Mouse (Mus musculus) forebrain, postnatal 0 days (tissue): ENCODE results near the gene Ak6. TPM values are rescaled to one million over a fixed set of nuclear protein-coding genes. Genes with fewer than 3 reads are reported as not detected.
A peak's percentile ranks its signal among the peaks of the same experiment; 100 is the strongest.

Experiments
- ATAC-seq: fragments of 200-750 bp; cut with Nextera tagmentation; 2 replicates; pipeline ENCODE4 v1.8.0; 2017; ENCODE audit warnings: mild to moderate bottlenecking, moderate library complexity
- DNase-seq: peaks from one replicate; pipeline ENCODE4 v3.0.0-alpha.2; 2015
- H3K27ac ChIP-seq: fragments of 300-500 bp; sonication (generic); 2 replicates; pipeline ENCODE4 v1.5.1; 2014; ENCODE audit warnings: low read depth, mild to moderate bottlenecking, antibody characterized with exemption, low read length, moderate library complexity, mixed read lengths
- H3K27me3 ChIP-seq: fragments of 300-500 bp; sonication (generic); 2 replicates; pipeline ENCODE4 v1.6.1; 2014; ENCODE audit warnings: mild to moderate bottlenecking, low read length, mixed read lengths; ENCODE audit not compliant: insufficient read depth
- H3K36me3 ChIP-seq: fragments of 300-500 bp; sonication (generic); 2 replicates; pipeline ENCODE4 v1.6.1; 2014; ENCODE audit warnings: mild to moderate bottlenecking, moderate library complexity; ENCODE audit not compliant: insufficient read depth
- H3K4me1 ChIP-seq: fragments of 300-500 bp; sonication (generic); 2 replicates; pipeline ENCODE4 v1.6.1; 2014; ENCODE audit warnings: antibody characterized with exemption; ENCODE audit not compliant: insufficient read depth
- H3K4me2 ChIP-seq: fragments of 300-500 bp; sonication (generic); 2 replicates; pipeline ENCODE4 v1.6.1; 2014; ENCODE audit warnings: low read depth, mild to moderate bottlenecking, moderate library complexity
- H3K4me3 ChIP-seq: fragments of 300-500 bp; sonication (generic); 2 replicates; pipeline ENCODE4 v1.5.1; 2014; ENCODE audit warnings: low read depth, low read length, mixed read lengths
- H3K9ac ChIP-seq: fragments of 300-500 bp; sonication (generic); 2 replicates; pipeline ENCODE4 v1.6.1; 2014; ENCODE audit warnings: mild to moderate bottlenecking
- H3K9me3 ChIP-seq: fragments of 300-500 bp; sonication (generic); 2 replicates; pipeline ENCODE4 v1.6.1; 2016; ENCODE audit warnings: low read length
- CTCF ChIP-seq: sonication (generic); IDR thresholded peaks from 2 replicates; pipeline ENCODE4 v1.5.1; 2016; ENCODE audit warnings: antibody characterized with exemption, control low read depth, low read depth
- WGBS: fragments of 180-500 bp; shearing (Covaris S2); extraction: QIAGEN DNeasy Blood & Tissue Kit; methylation state at CpG from one replicate; pipeline ENCODE4 v1.1.7; 2014; 5-methylcytosine and 5-hydroxymethylcytosine counted together
- polyA plus RNA-seq: library from polyadenylated mRNA; unstranded; fragments of >200 nt; fragmentation: Nextera tagmentation; extraction: Ambion mirVana; gene quantifications from 2 replicates; pipeline ENCODE4 v1.2.1, GENCODE M21; 2015
- total RNA-seq: library from RNA; depleted of rRNA; stranded (reverse); fragments of >200 nt; gene quantifications from 2 replicates; pipeline ENCODE4 v1.2.3, GENCODE M21; 2014

Ak6 gene
- total and polyA plus RNA-seq, 2 experiments from 2014 or later: 162 to 401 TPM

DNA sequence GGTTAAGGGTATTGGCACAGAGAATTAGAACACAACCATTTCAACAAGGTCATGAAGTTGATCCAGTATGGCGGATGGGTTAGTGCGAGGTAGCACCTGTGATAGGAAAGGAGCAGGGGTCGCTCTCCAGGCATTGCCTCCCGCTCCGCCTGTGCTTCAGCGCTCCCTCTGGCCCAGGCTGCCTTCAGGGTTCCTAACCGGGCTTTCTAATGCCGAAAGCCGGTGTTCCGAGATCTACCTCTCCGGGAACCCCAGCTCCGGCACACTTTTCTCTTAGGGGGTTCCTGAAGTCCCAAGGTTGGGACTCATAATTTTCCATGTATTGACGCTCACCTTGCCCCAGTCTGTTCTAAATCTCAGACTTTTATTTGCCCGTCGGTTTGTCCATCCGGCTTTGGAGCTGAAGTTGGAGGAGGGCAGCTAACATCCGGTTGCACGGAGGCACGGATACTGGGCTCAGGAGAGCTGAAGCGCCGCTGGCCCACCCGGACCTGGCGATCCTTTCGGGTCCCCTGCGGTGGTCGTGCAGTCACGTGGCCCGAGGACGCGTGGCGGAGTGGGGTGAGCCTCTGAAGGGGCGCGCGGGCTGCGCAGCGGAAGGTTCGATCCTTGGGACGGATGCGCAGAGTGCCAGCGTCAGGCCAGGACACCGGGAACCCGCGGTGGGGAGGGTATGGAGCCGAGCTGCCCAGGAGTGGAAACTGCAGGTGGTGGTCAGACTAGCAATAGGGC is 18.7 kb downstream of the Ak6 start, which contains the start of gene Ccdc125:
Gene Ccdc125 (plus strand): TSS at position 427 of the 732 bp plus-strand sequence.
- 2% methylated on average over 44 of the region's 44 CpGs for WGBS
- TF ChIP-seq CTCF: no peak
- H3K4me1 ChIP-seq: peaks cover 3% of the 10 kb centered on the region; the same call in 1 of the 2 replicates
- ATAC-seq (peak; percentile 53), DNase-seq (peak; percentile 15)
- peak within 1 kb of the TSS; percentile 74 for H3K4me2 ChIP-seq
- H3K4me3 ChIP-seq: peak within 1 kb of the TSS; percentile 45
- H3K9me3 ChIP-seq: no peaks in the 10 kb centered on the region
- peak within 1 kb of the TSS; percentile 44; the same call in 1 of the 2 replicates for H3K9ac ChIP-seq
- H3K27ac ChIP-seq: no peak within 1 kb of the TSS
- H3K27me3 ChIP-seq: peaks cover 4% of the 10 kb centered on the region; the same call in 1 of the 2 replicates
- peaks cover 12% of the 10 kb centered on the region for H3K36me3 ChIP-seq

DNA sequence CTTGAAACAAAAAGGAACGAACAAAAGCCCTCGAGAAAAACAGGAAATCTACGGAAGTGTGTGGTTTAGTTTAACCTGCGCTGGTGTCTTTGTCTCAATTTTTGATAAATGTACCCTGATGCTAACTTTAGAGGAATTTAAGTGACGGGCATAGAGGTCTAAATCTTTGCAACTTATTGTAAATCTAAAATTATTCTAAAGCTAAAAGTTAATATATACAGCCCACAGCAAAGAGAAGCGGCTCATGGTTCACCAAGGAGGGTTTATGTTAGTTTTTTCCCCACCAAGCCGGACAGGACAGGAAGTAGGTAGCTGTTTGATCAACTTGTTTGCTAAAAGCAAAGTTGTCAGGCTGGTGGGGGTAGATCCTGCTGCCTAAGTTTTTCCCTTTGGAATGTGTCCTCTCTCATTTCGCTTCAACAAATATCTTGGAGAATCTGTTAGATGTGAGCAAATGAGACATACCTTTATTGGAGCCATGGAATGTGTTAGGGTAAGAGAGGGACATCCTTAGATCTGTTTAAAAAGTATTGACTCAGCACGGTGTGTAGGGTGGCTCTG is 19.5 kb downstream of the Ak6 start:
- Histone ChIP-seq H3K36me3 (peaks cover 12% of the 10 kb centered on the region), H3K4me3 (peak overlapping the region; percentile 45), H3K4me1 (peaks cover 3% of the 10 kb centered on the region; the same call in 1 of the 2 replicates), H3K9me3 (no peaks in the 10 kb centered on the region), H3K9ac (0 out of 2 replicates have a peak overlapping the region, but pooled peaks have one; percentile 44), H3K27ac (no peak overlapping the region), H3K27me3 (peaks cover 4% of the 10 kb centered on the region; the same call in 1 of the 2 replicates), H3K4me2 (peak overlapping the region; percentile 74)
- no peak for ATAC-seq
- WGBS: 65% methylated on average over 9 of the region's 9 CpGs
- no peak for TF ChIP-seq CTCF
- DNase-seq: no peak

DNA sequence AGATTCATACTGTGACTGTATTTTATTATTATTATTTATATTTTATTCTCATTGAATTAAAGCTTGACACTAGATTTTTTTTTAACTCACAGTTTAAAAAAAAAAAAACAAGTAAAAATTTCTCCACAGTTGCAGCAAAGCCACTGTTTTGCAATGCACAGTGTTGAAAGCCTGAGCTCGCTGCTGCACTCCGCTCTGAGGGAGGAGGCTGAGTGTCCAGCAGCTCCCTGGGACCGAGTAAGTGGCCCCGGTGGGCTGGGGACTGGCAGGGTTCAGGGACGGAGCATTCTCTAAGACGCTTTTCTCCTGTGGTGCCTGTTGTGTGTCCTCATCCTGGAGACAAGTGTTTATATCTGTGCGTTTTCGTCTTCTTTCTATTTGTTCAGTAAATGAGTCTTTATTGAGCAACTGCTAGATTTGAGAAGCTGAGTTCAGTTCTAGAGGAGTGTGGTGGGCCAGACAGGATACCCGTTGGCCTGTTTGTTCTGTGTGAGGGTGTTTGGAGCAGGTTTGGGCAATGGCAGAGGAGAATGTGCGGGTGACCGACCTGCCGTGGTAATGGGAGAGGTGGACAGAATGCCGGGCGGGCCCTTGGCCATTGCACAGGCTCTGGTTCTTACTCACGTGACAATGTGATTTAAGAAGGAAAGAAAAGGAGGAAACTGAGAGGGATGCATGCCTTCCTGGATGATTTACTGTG is 25.3 kb downstream of the Ak6 start:
- Histone ChIP-seq H3K36me3 (no peaks in the 10 kb centered on the region), H3K4me3 (no peak overlapping the region), H3K9me3 (no peaks in the 10 kb centered on the region), H3K9ac (no peak overlapping the region), H3K4me2 (no peak overlapping the region), H3K4me1 (no peaks in the 10 kb centered on the region), H3K27me3 (no peaks in the 10 kb centered on the region), H3K27ac (no peak overlapping the region)
- no peak for ATAC-seq
- no peak for DNase-seq
- 90% methylated on average over 15 of the region's 15 CpGs for WGBS
- no peak for TF ChIP-seq CTCF

DNA sequence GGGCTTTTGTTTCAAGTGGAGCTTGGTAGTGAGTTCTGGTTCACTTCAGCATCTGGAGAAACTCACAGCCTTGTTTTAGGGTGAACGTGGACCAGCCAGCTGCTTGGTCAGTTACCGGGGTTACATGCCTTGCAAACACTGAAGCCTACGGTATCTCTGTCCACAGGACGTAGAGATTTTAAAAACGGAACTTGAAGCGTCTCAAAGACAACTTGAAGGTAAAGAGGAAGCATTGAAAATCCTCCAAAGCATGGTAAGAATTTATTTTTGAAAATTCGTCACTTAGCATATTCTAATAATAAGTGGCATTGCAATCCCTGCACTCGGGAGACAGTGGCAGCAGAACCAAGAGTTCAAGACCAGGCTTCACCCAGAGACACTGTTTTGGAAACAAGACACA is 30.8 kb downstream of the Ak6 start:
- WGBS: 90% methylated on average over 8 of the region's 8 CpGs
- TF ChIP-seq CTCF: no peak
- H3K36me3 ChIP-seq: no peaks in the 10 kb centered on the region

DNA sequence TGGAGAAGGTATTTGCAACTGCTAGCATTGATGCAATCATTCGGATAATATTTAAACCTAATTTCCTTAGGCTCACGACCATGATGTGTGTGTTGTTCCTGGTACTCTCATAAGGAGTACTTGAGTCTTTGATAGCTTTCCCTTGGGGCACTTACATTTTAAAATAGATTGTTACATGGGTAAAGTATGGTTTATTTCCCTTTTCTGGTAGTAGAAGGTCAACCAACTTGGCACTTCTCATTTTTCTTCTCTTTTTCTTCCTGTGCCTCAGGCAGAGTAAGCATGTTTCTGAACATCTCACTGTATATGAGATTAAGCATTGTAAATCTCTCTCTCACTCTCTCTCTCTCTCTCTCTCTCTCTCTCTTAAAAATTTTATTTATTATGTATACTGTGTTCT is 32.1 kb downstream of the Ak6 start:
- no peak for ATAC-seq
- H3K4me3 ChIP-seq: no peak overlapping the region

More for the DNA sequence above, 30.8 kb downstream of the Ak6 start:
- no peak overlapping the region for H3K4me2 ChIP-seq
- no peak overlapping the region for H3K27ac ChIP-seq
- no peaks in the 10 kb centered on the region for H3K27me3 ChIP-seq
- H3K4me3 ChIP-seq: no peak overlapping the region
- no peak for ATAC-seq
- no peak for DNase-seq
- H3K4me1 ChIP-seq: no peaks in the 10 kb centered on the region
- no peaks in the 10 kb centered on the region for H3K9me3 ChIP-seq
- no peak overlapping the region for H3K9ac ChIP-seq

GRCm38 (mm10) chr13:100684355-100684754 is 33.6 kb downstream of the Ak6 start:
- H3K4me1 ChIP-seq: no peaks in the 10 kb centered on the region
- 71% methylated on average over 2 of the region's 2 CpGs for WGBS
- no peak overlapping the region for H3K9ac ChIP-seq
- H3K36me3 ChIP-seq: no peaks in the 10 kb centered on the region
- ATAC-seq: no peak
- no peaks in the 10 kb centered on the region for H3K27me3 ChIP-seq
- H3K4me2 ChIP-seq: no peak overlapping the region
- H3K4me3 ChIP-seq: no peak overlapping the region
- H3K27ac ChIP-seq: no peak overlapping the region
- no peak; the same call in 1 of the 2 replicates for TF ChIP-seq CTCF
- H3K9me3 ChIP-seq: no peaks in the 10 kb centered on the region
- no peak for DNase-seq

More for the DNA sequence above, 32.1 kb downstream of the Ak6 start:
- WGBS: 90% methylated on average over 2 of the region's 2 CpGs
- Histone ChIP-seq H3K4me2 (no peak overlapping the region), H3K9ac (no peak overlapping the region), H3K4me1 (no peaks in the 10 kb centered on the region), H3K27ac (no peak overlapping the region), H3K36me3 (no peaks in the 10 kb centered on the region), H3K27me3 (no peaks in the 10 kb centered on the region), H3K9me3 (no peaks in the 10 kb centered on the region)
- DNase-seq: no peak
- TF ChIP-seq CTCF: no peak

DNA sequence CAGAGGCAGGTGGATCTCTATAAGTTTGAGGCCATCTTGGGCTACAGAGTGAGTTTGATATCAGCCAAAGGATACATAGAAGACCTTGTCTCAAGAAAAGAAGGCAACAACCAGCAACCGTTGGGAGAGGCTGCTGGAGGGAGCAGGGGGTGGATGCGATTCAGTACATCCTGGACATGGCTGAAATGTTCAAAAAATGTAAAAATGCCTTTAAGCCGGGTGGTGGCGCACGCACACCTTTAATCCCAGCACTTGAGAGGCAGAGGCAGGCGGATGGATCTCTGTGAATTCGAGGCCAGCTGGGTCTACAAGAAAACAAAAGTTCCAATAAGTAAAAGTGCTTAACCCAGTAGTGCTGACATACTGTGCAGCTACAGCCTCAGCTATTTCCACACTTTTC is 36.7 kb downstream of the Ak6 start:
- Histone ChIP-seq H3K9me3 (no peaks in the 10 kb centered on the region), H3K4me2 (no peak overlapping the region), H3K9ac (no peak overlapping the region), H3K4me1 (no peaks in the 10 kb centered on the region), H3K36me3 (no peaks in the 10 kb centered on the region), H3K27ac (no peak overlapping the region), H3K4me3 (no peak overlapping the region), H3K27me3 (no peaks in the 10 kb centered on the region)
- TF ChIP-seq CTCF: no peak
- no peak for DNase-seq
- no peak for ATAC-seq
- 68% methylated on average over 7 of the region's 7 CpGs for WGBS
